ENCODE assay signal across 18 mouse cellular contexts in the genomic region with DNA sequence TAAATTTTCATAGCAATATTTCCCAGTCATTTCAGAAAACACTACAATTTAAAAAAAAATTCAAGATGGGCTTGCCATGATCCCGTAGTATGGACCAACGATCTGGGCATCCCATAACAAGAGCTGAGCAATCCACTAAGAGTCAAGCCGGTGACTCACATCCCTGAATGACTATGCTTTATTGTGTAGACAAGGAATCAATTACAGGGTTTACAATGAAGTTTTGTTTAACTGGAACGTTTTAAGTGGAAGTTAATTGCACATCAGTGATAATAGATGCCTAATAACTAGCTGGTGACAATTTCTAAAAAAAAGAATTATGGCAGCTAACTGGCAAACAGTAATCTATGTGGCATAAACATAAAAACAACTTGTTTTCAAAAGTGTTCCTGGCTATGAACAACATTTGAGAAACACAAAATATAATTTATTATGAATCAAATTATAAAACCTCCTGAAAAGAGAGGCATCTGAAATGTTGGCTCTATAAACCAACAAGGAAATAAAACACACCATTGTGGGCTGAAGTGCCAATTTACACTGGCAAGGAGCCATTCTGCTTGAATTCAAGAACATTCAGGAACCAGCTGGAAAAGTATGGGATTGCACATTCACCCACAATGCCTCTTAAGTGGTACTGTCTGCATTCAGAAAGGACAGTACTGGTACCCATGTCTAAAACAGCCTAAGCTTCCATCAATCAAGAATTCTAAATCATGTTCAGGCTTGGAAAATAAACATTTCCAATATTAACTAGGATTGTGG. TPM values are rescaled to one million over a fixed set of nuclear protein-coding genes. Genes with fewer than 3 reads are reported as not detected.
DNase-seq lines count a peak whose midpoint lies in the region; ATAC-seq and TF ChIP-seq lines count a peak whose summit lies in the region.
"Had no signal": no experiment of that assay in that cellular context is flagged by ENCODE, and none has a peak within 500 bp of the region (broad histone marks: within the 10 kb centered on the region; RNA-seq: fewer than 3 reads in every experiment).

No protein-coding gene starts in this region.

- peak; percentile 83 for DNase-seq in forebrain, embryonic 14.5 days (ENCODE audit: low spot score)
- DNase-seq in layer of hippocampus, adult 9-10 months (ENCODE audit: low spot score), result peak; percentile 16
- no peak for DNase-seq in layer of hippocampus, postnatal 36 days
- DNase-seq in limb, embryonic 14.5 days (ENCODE audit: low spot score), result peak; percentile 13
- DNase-seq in thymus, postnatal 14 days, result no peak
- DNase-seq: adrenal gland, postnatal 14 days; cerebellum, adult 11 months; embryo, embryonic 11 days; gastrocnemius, postnatal 14 days; heart, postnatal 10 days; kidney, postnatal 25 days; spleen, adult 18-20 months had no signal

- no peak overlapping the region for H3K4me3 ChIP-seq in forebrain, embryonic 14.5 days (ENCODE audit: low read depth, low read length)
- H3K4me3 ChIP-seq in forebrain, embryonic 13.5 days, result no peak overlapping the region
- H3K4me3 ChIP-seq in C2C12 (ENCODE audit: insufficient read depth, poor library complexity, severe bottlenecking), result no peak overlapping the region
- no peak overlapping the region for H3K4me3 ChIP-seq in limb, embryonic 14.5 days (replicated peaks; ENCODE audit: low read length)
- H3K4me3 ChIP-seq: limb, embryonic 12.5 days; midbrain, embryonic 15.5 days had no signal

- H3K27ac ChIP-seq in forebrain, embryonic 14.5 days (ENCODE audit: low read depth, low read length), result no peak overlapping the region
- H3K27ac ChIP-seq in forebrain, embryonic 13.5 days, result no peak overlapping the region
- H3K27ac ChIP-seq in limb, embryonic 14.5 days (replicated peaks; ENCODE audit: low read depth, low read length), result no peak overlapping the region
- H3K27ac ChIP-seq: limb, embryonic 12.5 days; midbrain, embryonic 15.5 days had no signal

- 21% methylated on average over 4 of the region's 4 CpGs for WGBS in forebrain, embryonic 14.5 days
- WGBS in forebrain, embryonic 13.5 days, result 28% methylated on average over 4 of the region's 4 CpGs
- WGBS in limb, embryonic 14.5 days, result 37% methylated on average over 4 of the region's 4 CpGs

- H3K9ac ChIP-seq in forebrain, embryonic 14.5 days (ENCODE audit: low read length), result no peak overlapping the region
- H3K9ac ChIP-seq in forebrain, embryonic 13.5 days, result no peak overlapping the region
- H3K9ac ChIP-seq in limb, embryonic 14.5 days (ENCODE audit: low read depth, low read length, severe bottlenecking), result no peak overlapping the region
- H3K9ac ChIP-seq: limb, embryonic 12.5 days; midbrain, embryonic 15.5 days had no signal

- no peaks in the 10 kb centered on the region for H3K9me3 ChIP-seq in forebrain, embryonic 14.5 days (replicated peaks; ENCODE audit: control insufficient read depth, low read length)
- no peaks in the 10 kb centered on the region for H3K9me3 ChIP-seq in forebrain, embryonic 13.5 days (replicated peaks)
- H3K9me3 ChIP-seq in limb, embryonic 14.5 days (ENCODE audit: control insufficient read depth, low read length), result no peaks in the 10 kb centered on the region
- H3K9me3 ChIP-seq: limb, embryonic 12.5 days; midbrain, embryonic 15.5 days had no signal

- H3K79me2 ChIP-seq in C2C12 (ENCODE audit: control insufficient read depth, insufficient read depth), result peaks cover 99% of the 10 kb centered on the region

- TF ChIP-seq POLR2A in limb, embryonic 14.5 days (IDR thresholded peaks at IDR 0.05; ENCODE audit: borderline replicate concordance, extremely low read depth, insufficient read depth, insufficient read length), result no peak

- ATAC-seq in forebrain, embryonic 14.5 days, result peak; percentile 42; the same call in 1 of the 2 replicates
- no peak for ATAC-seq in forebrain, embryonic 13.5 days
- no peak for ATAC-seq in limb, embryonic 14.5 days (ENCODE audit: low FRiP score, low read depth)
- ATAC-seq in megakaryocyte progenitor cell, adult 5-6 weeks (replicated peaks; ENCODE audit: poor library complexity), result no peak
- ATAC-seq: midbrain, embryonic 15.5 days had no signal

- no peak overlapping the region for H3ac ChIP-seq in C2C12 (ENCODE audit: control insufficient read depth, insufficient read length, low read depth)

- H3K36me3 ChIP-seq in forebrain, embryonic 14.5 days (ENCODE audit: control insufficient read depth, insufficient read depth, low read length), result peaks cover 4% of the 10 kb centered on the region; the same call in 1 of the 2 replicates
- H3K36me3 ChIP-seq in forebrain, embryonic 13.5 days (ENCODE audit: poor library complexity, severe bottlenecking), result peaks cover 5% of the 10 kb centered on the region; the same call in 1 of the 2 replicates
- H3K36me3 ChIP-seq in C2C12 (ENCODE audit: control insufficient read depth, insufficient read depth), result peaks cover 11% of the 10 kb centered on the region
- peaks cover 4% of the 10 kb centered on the region; the same call in 1 of the 2 replicates for H3K36me3 ChIP-seq in limb, embryonic 14.5 days (ENCODE audit: control insufficient read depth, insufficient read depth, low read length)
- H3K36me3 ChIP-seq: midbrain, embryonic 15.5 days had no signal

- peaks cover 7% of the 10 kb centered on the region for H3K4me1 ChIP-seq in forebrain, embryonic 14.5 days (ENCODE audit: control insufficient read depth, insufficient read depth, low read length)
- peaks cover 26% of the 10 kb centered on the region for H3K4me1 ChIP-seq in forebrain, embryonic 13.5 days
- peaks cover 18% of the 10 kb centered on the region for H3K4me1 ChIP-seq in limb, embryonic 14.5 days (ENCODE audit: control insufficient read depth, insufficient read depth, low read length)

- H3K27me3 ChIP-seq in forebrain, embryonic 14.5 days (replicated peaks; ENCODE audit: control insufficient read depth, insufficient read depth, low read length), result no peaks in the 10 kb centered on the region
- H3K27me3 ChIP-seq in forebrain, embryonic 13.5 days, result no peaks in the 10 kb centered on the region
- no peaks in the 10 kb centered on the region for H3K27me3 ChIP-seq in C2C12 (ENCODE audit: control insufficient read depth, insufficient read depth, insufficient read length)
- no peaks in the 10 kb centered on the region for H3K27me3 ChIP-seq in limb, embryonic 14.5 days (ENCODE audit: control insufficient read depth, insufficient read depth, low read length)
- H3K27me3 ChIP-seq: limb, embryonic 12.5 days; midbrain, embryonic 15.5 days had no signal

- peaks cover 81% of the 10 kb centered on the region for H3K79me3 ChIP-seq in C2C12 (ENCODE audit: low read depth)

- no peak for TF ChIP-seq CTCF in C2C12 (IDR thresholded peaks at IDR 0.05; ENCODE audit: control insufficient read depth, insufficient read depth, insufficient read length)

- no peak overlapping the region for H3K4me2 ChIP-seq in forebrain, embryonic 14.5 days (ENCODE audit: low read length)
- no peak overlapping the region for H3K4me2 ChIP-seq in forebrain, embryonic 13.5 days
- no peak overlapping the region for H3K4me2 ChIP-seq in limb, embryonic 14.5 days (replicated peaks; ENCODE audit: low read depth, low read length, severe bottlenecking)
- H3K4me2 ChIP-seq: limb, embryonic 12.5 days; midbrain, embryonic 15.5 days had no signal

TF ChIP-seq in C2C12, 6 proteins besides CTCF, POLR2A, EP300 and RAD21:
- TF ChIP-seq FOSL1 (IDR thresholded peaks at IDR 0.05; ENCODE audit: insufficient read depth, low read length, poor library complexity, severe bottlenecking) (peak; percentile 79), MAX (IDR thresholded peaks at IDR 0.05) (no peak)

RNA-seq across cellular contexts. Expression of gene Gjc1, which starts 8.6 kb away (rescaled TPM):
- polyA plus RNA-seq in forebrain, embryonic 14.5 days (2014; fragmentation: Nextera tagmentation; extraction: Ambion mirVana), result 41.5 and 47.0 TPM in 2 replicates
- polyA plus RNA-seq in forebrain, embryonic 13.5 days (2015; fragmentation: Nextera tagmentation; extraction: Ambion mirVana), result 68.3 and 69.2 TPM in 2 replicates
- total RNA-seq in layer of hippocampus, postnatal 36 days (2021), result 1 to 10 TPM; 5.1 TPM
- 20.7 TPM for polyA plus RNA-seq in C2C12 (2012; fragmentation: generic; extraction: Trizol)
- 76.6 and 80.0 TPM in 2 replicates for polyA plus RNA-seq in limb, embryonic 14.5 days (2012; rRNA removed)
- polyA plus RNA-seq in limb, embryonic 14.5 days (2014; fragmentation: Nextera tagmentation; extraction: Ambion mirVana), result 59.6 and 67.5 TPM in 2 replicates
- not detected in 2 replicates for total RNA-seq in megakaryocyte progenitor cell, adult 5-6 weeks (2015)
- total RNA-seq in megakaryocyte progenitor cell, adult 5-6 weeks (2017), result not detected in 2 replicates

RNA-seq across cellular contexts. Expression of gene Higd1b, which starts 24.7 kb away (rescaled TPM):
- polyA plus RNA-seq in forebrain, embryonic 14.5 days (2014; fragmentation: Nextera tagmentation; extraction: Ambion mirVana), result 6.2 and 7.9 TPM in 2 replicates
- 1.2 and 2.0 TPM in 2 replicates for polyA plus RNA-seq in forebrain, embryonic 13.5 days (2015; fragmentation: Nextera tagmentation; extraction: Ambion mirVana)
- total RNA-seq in layer of hippocampus, postnatal 36 days (2021), result 1 to 10 TPM; 2.0 to 4.6 TPM
- not detected for polyA plus RNA-seq in C2C12 (2012; fragmentation: generic; extraction: Trizol)
- not detected in 2 replicates for polyA plus RNA-seq in limb, embryonic 14.5 days (2012; rRNA removed)
- polyA plus RNA-seq in limb, embryonic 14.5 days (2014; fragmentation: Nextera tagmentation; extraction: Ambion mirVana), result 0.43 and 0.48 TPM in 2 replicates
- not detected in 2 replicates for total RNA-seq in megakaryocyte progenitor cell, adult 5-6 weeks (2015)
- not detected in 2 replicates for total RNA-seq in megakaryocyte progenitor cell, adult 5-6 weeks (2017)
- polyA plus RNA-seq: intestine, embryonic 14.5 days; limb, embryonic 12.5 days had no signal

RNA-seq across cellular contexts. Expression of gene Adam11, which starts 49.7 kb away (rescaled TPM):
- polyA plus RNA-seq in forebrain, embryonic 14.5 days (2014; fragmentation: Nextera tagmentation; extraction: Ambion mirVana), result 10.0 and 12.5 TPM in 2 replicates
- 16.1 and 22.6 TPM in 2 replicates for polyA plus RNA-seq in forebrain, embryonic 13.5 days (2015; fragmentation: Nextera tagmentation; extraction: Ambion mirVana)
- 100 to 1,000 TPM; 188 to 201 TPM for total RNA-seq in layer of hippocampus, postnatal 36 days (2021)
- polyA plus RNA-seq in C2C12 (2012; fragmentation: generic; extraction: Trizol), result 0.41 TPM
- polyA plus RNA-seq in limb, embryonic 14.5 days (2012; rRNA removed), result 21.0 and 23.8 TPM in 2 replicates
- 5.6 and 8.3 TPM in 2 replicates for polyA plus RNA-seq in limb, embryonic 14.5 days (2014; fragmentation: Nextera tagmentation; extraction: Ambion mirVana)
- 0.17 and 2.9 TPM in 2 replicates for total RNA-seq in megakaryocyte progenitor cell, adult 5-6 weeks (2015)
- 0.44 TPM in 1 of 2 replicates, not detected in the other for total RNA-seq in megakaryocyte progenitor cell, adult 5-6 weeks (2017)

Comparison
In these comparisons a context has a peak if more than half of its experiments do, and no peak if none do; other contexts are left out.
1. DNase-seq: peak in forebrain, embryonic 14.5 days (single experiment), layer of hippocampus, adult 9-10 months (single experiment) and limb, embryonic 14.5 days (single experiment); none in layer of hippocampus, postnatal 36 days (0 of 2) and thymus, postnatal 14 days (single experiment).